Mouse (Mus musculus): ENCODE measurements around the gene Osm. TPM values are rescaled to one million over a fixed set of nuclear protein-coding genes. Genes with fewer than 3 reads are reported as not detected.

The Osm gene
- polyA plus RNA-seq, 1 experiment from 2014 or later, result 0.06 TPM

- ATAC-seq (ENCODE audit: low FRiP score, low read depth), result no peak
- Histone ChIP-seq H3K4me2 (replicated peaks) (no peak overlapping the region), H3K36me3 (no peaks in the 10 kb centered on the region), H3K4me1 (no peaks in the 10 kb centered on the region), H3K9me3 (no peaks in the 10 kb centered on the region), H3K9ac (no peak overlapping the region), H3K27me3 (no peaks in the 10 kb centered on the region), H3K4me3 (no peak overlapping the region), H3K27ac (no peak overlapping the region)
- 74% methylated on average over 14 of the region's 14 CpGs for WGBS
These were observed 11.2 kb downstream of the Osm start for GRCm38 (mm10) chr11:4247201-4247959.

- no peaks in the 10 kb centered on the region for H3K9me3 ChIP-seq
- H3K36me3 ChIP-seq, result no peaks in the 10 kb centered on the region
- H3K4me2 ChIP-seq (replicated peaks), result no peak overlapping the region
- no peaks in the 10 kb centered on the region for H3K4me1 ChIP-seq
- H3K27me3 ChIP-seq, result no peaks in the 10 kb centered on the region
- ATAC-seq (ENCODE audit: low FRiP score, low read depth), result no peak
- H3K4me3 ChIP-seq, result no peak overlapping the region
- 91% methylated on average over 3 of the region's 3 CpGs for WGBS
- no peak overlapping the region for H3K27ac ChIP-seq
- no peak overlapping the region for H3K9ac ChIP-seq
These were observed 12.9 kb downstream of the Osm start for GRCm38 (mm10) chr11:4249151-4249550.

DNA sequence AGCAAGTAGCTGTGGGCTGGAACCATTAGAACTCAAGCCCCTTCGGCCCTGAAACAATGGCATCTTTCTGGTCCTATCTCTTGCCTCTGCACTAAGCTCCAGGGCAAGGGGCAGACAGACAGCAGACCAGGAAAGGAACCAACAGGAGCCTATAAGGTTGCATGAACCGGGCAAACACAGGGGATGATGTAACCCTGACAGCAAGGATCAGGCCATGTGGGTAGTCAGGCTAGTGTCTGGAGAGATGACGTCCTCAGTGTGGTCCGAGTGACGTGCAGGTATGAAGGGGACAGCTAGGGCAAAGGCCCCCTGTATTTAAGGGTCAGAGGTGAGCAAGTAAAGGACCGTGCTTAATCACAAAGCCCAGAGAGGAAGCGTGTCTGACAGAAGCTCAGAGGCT lies 14.1 kb downstream of the Osm start:
- Histone ChIP-seq H3K36me3 (no peaks in the 10 kb centered on the region), H3K9me3 (no peaks in the 10 kb centered on the region), H3K27ac (no peak overlapping the region), H3K9ac (no peak overlapping the region), H3K27me3 (no peaks in the 10 kb centered on the region), H3K4me1 (no peaks in the 10 kb centered on the region), H3K4me2 (replicated peaks) (no peak overlapping the region), H3K4me3 (no peak overlapping the region)
- ATAC-seq (ENCODE audit: low FRiP score, low read depth), result no peak
- WGBS, result 79% methylated on average over 7 of the region's 7 CpGs

- no peaks in the 10 kb centered on the region for H3K9me3 ChIP-seq
- no peak overlapping the region for H3K9ac ChIP-seq
- no peaks in the 10 kb centered on the region for H3K36me3 ChIP-seq
- no peaks in the 10 kb centered on the region for H3K4me1 ChIP-seq
- no peak overlapping the region for H3K4me3 ChIP-seq
- WGBS, result 79% methylated on average over 3 of the region's 3 CpGs
- H3K27me3 ChIP-seq, result no peaks in the 10 kb centered on the region
- H3K4me2 ChIP-seq (replicated peaks), result no peak overlapping the region
- no peak overlapping the region for H3K27ac ChIP-seq
- no peak for ATAC-seq (ENCODE audit: low FRiP score, low read depth)
These were observed 15.2 kb downstream of the Osm start for GRCm38 (mm10) chr11:4251376-4251775.

DNA sequence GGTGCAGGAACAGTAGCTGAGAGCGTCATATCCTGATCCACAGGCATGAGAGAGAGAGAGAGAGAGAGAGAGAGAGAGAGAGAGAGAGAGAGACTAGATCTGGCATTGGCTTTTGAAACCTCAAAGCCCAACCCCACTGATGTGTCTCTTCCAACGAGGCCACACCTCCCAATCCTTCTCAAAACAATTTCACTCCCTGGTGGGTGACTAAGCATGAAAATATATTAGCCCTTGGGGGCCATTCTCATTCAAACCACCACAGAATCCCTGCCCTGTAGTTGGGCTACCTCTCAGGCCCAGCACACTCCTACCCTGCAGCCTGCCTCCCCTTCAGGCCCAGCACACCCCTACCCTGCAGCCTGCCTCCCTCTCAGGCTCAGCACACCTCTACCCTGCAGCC lies 16.7 kb downstream of the Osm start:
- H3K4me3 ChIP-seq, result no peak overlapping the region
- no peaks in the 10 kb centered on the region for H3K9me3 ChIP-seq
- H3K27me3 ChIP-seq, result no peaks in the 10 kb centered on the region
- H3K4me1 ChIP-seq, result no peaks in the 10 kb centered on the region
- H3K9ac ChIP-seq, result no peak overlapping the region
- 73% methylated on average over 2 of the region's 2 CpGs for WGBS
- no peak for ATAC-seq (ENCODE audit: low FRiP score, low read depth)
- H3K36me3 ChIP-seq, result no peaks in the 10 kb centered on the region
- H3K27ac ChIP-seq, result no peak overlapping the region
- H3K4me2 ChIP-seq (replicated peaks), result no peak overlapping the region

DNA sequence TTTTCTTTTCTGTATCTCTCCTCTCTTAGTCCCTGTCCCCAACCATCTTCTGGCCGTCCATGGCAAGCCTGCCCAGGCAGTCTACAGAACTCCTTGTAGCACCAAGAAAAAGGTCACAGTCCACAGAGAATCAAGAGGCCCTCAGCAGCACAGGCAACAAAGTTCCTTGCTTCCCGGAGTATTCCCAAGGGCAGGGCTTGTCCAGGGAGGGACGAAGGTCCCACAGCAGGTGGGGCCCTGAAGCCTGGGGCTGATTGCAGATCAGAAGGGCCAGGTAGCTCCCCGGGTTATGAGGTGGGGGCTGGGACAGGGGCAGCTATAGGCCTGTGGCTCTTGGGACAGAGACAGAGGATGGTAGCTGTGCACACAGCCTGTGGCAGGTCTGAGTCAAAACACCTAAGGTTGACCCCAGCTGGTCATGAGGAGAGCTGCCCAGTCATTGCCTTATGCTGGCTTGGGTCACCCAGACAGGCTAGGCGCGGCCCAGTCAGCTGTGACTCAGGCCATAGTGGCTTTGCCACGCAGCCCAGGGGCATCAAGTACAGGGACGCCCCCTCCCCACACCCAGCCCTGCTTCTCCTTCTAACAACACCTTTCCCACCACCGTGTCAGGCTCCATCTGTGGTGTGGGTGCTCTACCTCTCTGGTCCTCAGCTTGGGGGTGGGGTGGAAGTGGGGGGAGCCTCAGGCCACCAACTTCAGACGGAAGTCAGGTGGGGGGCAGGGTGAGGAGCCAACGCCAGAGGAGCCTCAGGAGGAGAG lies 20.8 kb downstream of the Osm start, which contains the start of gene Lif:
Lif (plus strand) TSS at position 712 of the 762 bp plus-strand sequence.
- H3K27me3 ChIP-seq, result no peaks in the 10 kb centered on the region
- no peak within 1 kb of the TSS for H3K27ac ChIP-seq
- H3K9ac ChIP-seq, result 0 out of 2 replicates have a peak within 1 kb of the TSS, but pooled peaks have one; percentile 4
- H3K4me3 ChIP-seq, result no peak within 1 kb of the TSS
- peaks cover 24% of the 10 kb centered on the region for H3K4me1 ChIP-seq
- H3K9me3 ChIP-seq, result no peaks in the 10 kb centered on the region
- WGBS, result 60% methylated on average over 11 of the region's 11 CpGs
- H3K4me2 ChIP-seq (replicated peaks), result no peak within 1 kb of the TSS
- no peaks in the 10 kb centered on the region for H3K36me3 ChIP-seq
- no peak for ATAC-seq (ENCODE audit: low FRiP score, low read depth)

DNA sequence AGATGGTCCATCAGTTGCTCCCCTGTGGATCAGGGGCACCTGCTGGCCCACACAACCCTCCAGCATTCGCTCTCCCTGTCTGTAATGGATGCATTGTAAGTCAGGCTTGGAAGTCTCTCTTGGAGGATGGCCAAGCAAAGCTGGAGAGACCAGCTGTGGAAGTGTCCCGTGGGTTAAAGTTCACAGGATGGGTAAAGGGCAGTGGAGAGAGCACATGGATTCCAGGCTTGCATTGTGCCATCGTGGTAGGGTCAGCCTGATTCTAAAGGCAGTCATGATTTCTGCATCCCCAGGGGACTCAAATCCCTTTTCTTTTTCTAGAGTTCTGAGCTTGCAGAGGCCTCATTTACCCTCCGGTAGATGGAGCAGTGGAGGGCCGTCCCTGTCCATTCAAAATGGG lies 21.5 kb downstream of the Osm start:
- Histone ChIP-seq H3K4me2 (replicated peaks) (no peak overlapping the region), H3K27ac (no peak overlapping the region), H3K9ac (no peak overlapping the region), H3K9me3 (no peaks in the 10 kb centered on the region), H3K36me3 (no peaks in the 10 kb centered on the region), H3K4me1 (peaks cover 31% of the 10 kb centered on the region), H3K27me3 (no peaks in the 10 kb centered on the region), H3K4me3 (no peak overlapping the region)
- WGBS, result 70% methylated on average over 5 of the region's 5 CpGs
- ATAC-seq (ENCODE audit: low FRiP score, low read depth), result no peak

DNA sequence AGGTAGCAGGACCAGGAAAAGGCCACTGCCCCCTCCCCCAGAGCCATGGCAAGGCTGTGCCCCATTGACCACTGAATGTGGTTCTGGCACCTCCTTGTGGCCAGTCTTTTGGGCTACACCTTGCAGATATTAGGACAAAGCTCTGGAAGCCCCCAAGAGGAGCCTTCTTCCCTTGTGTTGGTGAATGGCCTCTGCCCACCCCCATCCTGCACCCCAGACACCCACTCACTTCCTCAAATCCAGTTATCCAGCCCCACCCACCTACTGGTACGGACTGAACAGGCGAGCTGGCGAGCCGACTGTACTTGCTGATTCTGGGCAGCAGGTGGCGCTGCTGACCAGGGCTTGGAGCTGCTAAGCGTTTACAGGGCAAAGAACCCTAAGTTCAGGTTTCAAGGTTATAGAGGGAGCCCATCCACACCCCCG lies 22.4 kb downstream of the Osm start:
- Histone ChIP-seq H3K4me3 (0 out of 2 replicates have a peak overlapping the region, but pooled peaks have one; percentile 14), H3K9ac (no peak overlapping the region), H3K36me3 (no peaks in the 10 kb centered on the region), H3K4me2 (replicated peaks) (peak overlapping the region; percentile 52), H3K27ac (no peak overlapping the region), H3K27me3 (peaks cover 1% of the 10 kb centered on the region; the same call in 1 of the 2 replicates), H3K9me3 (no peaks in the 10 kb centered on the region), H3K4me1 (peaks cover 40% of the 10 kb centered on the region)
- 1% methylated on average over 7 of the region's 7 CpGs for WGBS
- peak; percentile 68 for ATAC-seq (ENCODE audit: low FRiP score, low read depth)

DNA sequence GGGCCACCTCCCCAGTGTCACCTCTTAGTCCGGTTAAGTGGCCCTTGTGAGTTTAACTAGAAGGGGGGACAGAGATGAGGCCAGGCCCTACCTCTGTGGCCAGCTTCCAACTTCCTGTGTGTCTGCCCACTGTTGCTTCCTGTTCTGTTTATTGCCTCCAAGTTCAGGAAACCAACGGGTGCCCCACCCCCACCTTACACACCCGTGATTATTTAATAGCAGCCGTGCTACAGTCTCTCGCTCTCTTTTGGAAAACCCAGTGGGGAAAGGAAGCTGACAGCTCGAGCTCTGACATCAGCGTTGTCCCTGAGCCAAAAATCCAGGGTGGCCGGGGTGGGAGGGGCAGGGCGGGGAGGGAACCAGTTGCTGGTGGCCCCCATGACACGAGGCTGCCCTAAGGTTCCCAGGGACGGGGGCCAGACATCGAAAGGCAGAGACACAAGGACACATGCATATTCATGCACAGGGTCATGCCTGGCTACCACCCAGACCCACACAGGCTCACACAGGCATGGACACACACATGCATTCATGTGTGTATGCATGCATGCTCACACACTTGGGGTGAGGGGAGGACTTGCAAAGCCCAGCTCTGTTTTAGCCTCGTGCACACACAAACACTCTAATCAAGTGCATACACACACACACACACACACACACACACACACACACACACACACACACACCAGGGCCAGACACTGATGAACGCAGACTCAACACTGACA lies 24.4 kb downstream of the Osm start:
- H3K27ac ChIP-seq, result peak overlapping the region; percentile 22; the same call in 1 of the 2 replicates
- peak overlapping the region; percentile 25 for H3K4me2 ChIP-seq (replicated peaks)
- peaks cover 21% of the 10 kb centered on the region for H3K27me3 ChIP-seq
- 26% methylated on average over 14 of the region's 14 CpGs for WGBS
- no peak overlapping the region for H3K4me3 ChIP-seq
- H3K36me3 ChIP-seq, result no peaks in the 10 kb centered on the region
- H3K9ac ChIP-seq, result no peak overlapping the region; the same call in 1 of the 2 replicates
- peaks cover 47% of the 10 kb centered on the region for H3K4me1 ChIP-seq
- no peaks in the 10 kb centered on the region for H3K9me3 ChIP-seq
- ATAC-seq (ENCODE audit: low FRiP score, low read depth), result no peak

DNA sequence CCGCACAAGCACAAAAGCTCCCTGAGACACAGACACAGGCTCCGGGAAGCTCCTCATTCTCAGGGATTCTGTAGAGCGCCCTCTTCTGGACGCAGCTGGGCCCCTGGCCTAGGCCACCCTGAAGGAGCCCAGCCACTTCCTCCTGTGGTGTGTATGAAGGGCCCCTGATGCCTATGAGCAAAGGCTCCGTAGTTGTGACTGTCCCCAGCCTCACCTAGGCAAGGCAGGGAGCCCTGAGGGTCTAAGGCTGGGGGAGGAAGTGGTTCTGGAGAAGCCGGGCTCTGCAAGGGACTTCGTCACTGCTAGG lies 24.9 kb downstream of the Osm start:
- H3K27ac ChIP-seq, result 0 out of 2 replicates have a peak overlapping the region, but pooled peaks have one; percentile 22
- no peaks in the 10 kb centered on the region for H3K9me3 ChIP-seq
- H3K36me3 ChIP-seq, result no peaks in the 10 kb centered on the region
- WGBS, result 45% methylated on average over 7 of the region's 7 CpGs
- H3K27me3 ChIP-seq, result peaks cover 26% of the 10 kb centered on the region
- peak overlapping the region; percentile 25 for H3K4me2 ChIP-seq (replicated peaks)
- no peak for ATAC-seq (ENCODE audit: low FRiP score, low read depth)
- H3K4me3 ChIP-seq, result no peak overlapping the region
- H3K4me1 ChIP-seq, result peaks cover 53% of the 10 kb centered on the region
- H3K9ac ChIP-seq, result no peak overlapping the region

GRCm38 (mm10) chr11:4261969-4262368 lies 25.7 kb downstream of the Osm start:
- H3K4me2 ChIP-seq (replicated peaks), result no peak overlapping the region
- no peak overlapping the region for H3K27ac ChIP-seq
- no peaks in the 10 kb centered on the region for H3K9me3 ChIP-seq
- 27% methylated on average over 5 of the region's 5 CpGs for WGBS
- no peak overlapping the region for H3K4me3 ChIP-seq
- no peaks in the 10 kb centered on the region for H3K36me3 ChIP-seq
- H3K4me1 ChIP-seq, result peaks cover 58% of the 10 kb centered on the region
- H3K9ac ChIP-seq, result no peak overlapping the region
- no peak for ATAC-seq (ENCODE audit: low FRiP score, low read depth)
- H3K27me3 ChIP-seq, result peaks cover 33% of the 10 kb centered on the region

DNA sequence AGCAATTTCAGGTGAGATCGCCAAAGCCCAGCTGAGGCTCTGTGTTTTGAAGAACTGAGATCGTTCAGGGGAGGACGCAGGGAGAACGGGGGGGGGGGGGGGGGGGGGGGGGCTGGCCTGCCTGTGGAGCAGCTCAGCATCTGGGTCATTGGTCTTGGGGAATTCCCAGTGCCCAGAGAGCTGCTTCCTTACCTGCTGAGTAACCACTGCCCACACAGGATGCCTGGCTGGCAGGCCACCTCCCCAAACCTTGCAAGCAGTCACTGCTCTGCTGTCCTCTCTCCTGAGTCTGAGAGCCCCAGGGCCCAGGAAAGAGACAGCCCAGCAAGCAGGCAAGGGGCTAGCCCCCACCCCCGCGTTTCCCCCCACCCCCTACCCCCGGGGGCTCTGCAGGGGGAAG lies 26.6 kb downstream of the Osm start:
- H3K4me1 ChIP-seq, result peaks cover 64% of the 10 kb centered on the region
- no peak overlapping the region for H3K4me2 ChIP-seq (replicated peaks)
- no peak overlapping the region for H3K27ac ChIP-seq
- no peak for ATAC-seq (ENCODE audit: low FRiP score, low read depth)
- peaks cover 42% of the 10 kb centered on the region for H3K27me3 ChIP-seq
- no peaks in the 10 kb centered on the region for H3K36me3 ChIP-seq
- H3K4me3 ChIP-seq, result no peak overlapping the region
- WGBS, result 22% methylated on average over 7 of the region's 7 CpGs
- no peaks in the 10 kb centered on the region for H3K9me3 ChIP-seq
- no peak overlapping the region for H3K9ac ChIP-seq

Data from limb, embryonic 13.5 days (tissue).